Mouse (Mus musculus) stomach, postnatal 0 days (tissue): ENCODE data around the gene Slit3.

Source experiments
- CTCF ChIP-seq: IDR thresholded peaks from 2 replicates; pipeline ENCODE4 v1.5.1; 2016; ENCODE audit warnings: antibody characterized with exemption, low read depth, mild to moderate bottlenecking, moderate library complexity
- EP300 ChIP-seq: optimal IDR thresholded peaks from 2 replicates; pipeline ENCODE3; 2016; ENCODE audit warnings: antibody characterized with exemption

DNA sequence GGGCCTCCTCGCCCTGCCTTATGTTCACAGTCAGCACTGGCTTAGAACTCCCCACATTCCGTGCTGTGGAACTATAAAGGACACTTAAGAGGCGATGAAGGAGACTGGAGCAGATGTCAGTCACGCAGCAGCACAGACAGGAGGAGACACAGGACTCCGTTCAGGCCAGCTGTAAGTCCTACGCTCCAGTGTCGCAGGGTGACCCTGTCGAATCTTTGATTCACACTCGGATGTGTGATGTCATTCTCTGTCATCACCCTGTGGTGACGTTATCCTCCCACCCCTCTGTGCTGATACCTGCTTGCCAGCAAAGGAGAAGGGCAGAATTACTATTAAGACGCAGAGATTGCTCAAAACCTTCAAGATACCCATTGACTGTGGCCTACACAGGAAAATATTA lies 448.9 kb downstream of the Slit3 start:
- TF ChIP-seq EP300 (no peak), CTCF (no peak)
